Mouse (Mus musculus) kidney, adult 2 months (tissue): ENCODE measurements around the gene Pnmal2.

Experiments
- CTCF ChIP-seq: fragments of 200-500 bp; conservative IDR thresholded peaks from 2 replicates; pipeline ENCODE4 v1.5.1; 2011; ENCODE audit warnings: low read depth, mild to moderate bottlenecking, control low read depth, low read length, moderate library complexity, mixed read lengths; ENCODE audit not compliant: insufficient read depth, insufficient read length
- POLR2A ChIP-seq: fragments of 200-500 bp; IDR thresholded peaks from one replicate; pipeline ENCODE4 v1.6.1; 2011; ENCODE audit warnings: low read depth, low read length, control low read depth

GRCm38 (mm10) chr7:16913806-16914452, 30.6 kb upstream of the Pnmal2 start:
- TF ChIP-seq POLR2A (no peak), CTCF (peak; percentile 86)
